Mouse (Mus musculus) embryonic stem cell, embryonic (primary cell): ENCODE results near the gene Rbm28.

Experiments used
- CTCF ChIA-PET, 4 experiments: fragments of 300-600 bp in 2 of 4; fragments of 350-600 bp in 2 of 4; sonication (Branson Sonifier 250); formaldehyde crosslinking; loops; one replicate each; lab custom pipeline; 2022; ENCODE audit warnings: inconsistent platforms in 2 of 4; lab: Charles Lee
- POLR2A ChIA-PET, 4 experiments: fragments of 300-600 bp in 2 of 4; fragments of 350-600 bp in 2 of 4; sonication (Branson Sonifier 250); formaldehyde crosslinking; loops; one replicate each; lab custom pipeline; 2022; ENCODE audit warnings: antibody characterized with exemption in 4 of 4, inconsistent platforms in 1 of 4; lab: Charles Lee

The Rbm28 gene

GRCm38 (mm10) chr6:29082776-29083354 lies 81.9 kb downstream of the Rbm28 start:
- ChIA-PET POLR2A (interaction anchor here in 3 of 4 experiments (0.5 to 1.6 kb wide), 6 partner anchors 10 to 458 kb away, joined by 3 to 8 read pairs (median 4); partner anchors contain the start of gene Rbm28 (in 1 of the 3)), CTCF (interaction anchor here in 3 of 4 experiments (0.8 to 1.6 kb wide), 6 partner anchors 10 to 127 kb away, joined by 3 to 7 read pairs (median 3); partner anchors contain the start of gene Prrt4 (in 1 of the 3))

- POLR2A ChIA-PET = no interaction called here
- CTCF ChIA-PET = interaction anchor here in 1 of 4 experiments (0.8 kb wide), 1 partner anchor 11 kb away, joined by 3 read pairs; no protein-coding TSS in a partner anchor
Observed at GRCm38 (mm10) chr6:29081826-29082363, 82.9 kb downstream of the Rbm28 start.

GRCm38 (mm10) chr6:29079291-29079690 lies 85.5 kb downstream of the Rbm28 start:
- ChIA-PET CTCF (interaction anchor here in 1 of 4 experiments (0.6 kb wide), 2 partner anchors 12 to 43 kb away, joined by 3 to 7 read pairs; no protein-coding TSS in a partner anchor), POLR2A (interaction anchor here in 2 of 4 experiments (1.3 to 1.4 kb wide), 2 partner anchors 9 to 12 kb away, joined by 3 read pairs; no protein-coding TSS in a partner anchor)

GRCm38 (mm10) chr6:29074133-29074469 lies 90.7 kb downstream of the Rbm28 start:
- ChIA-PET POLR2A (interaction anchor here in 1 of 4 experiments (0.7 kb wide), 1 partner anchor 337 kb away, joined by 4 read pairs; no protein-coding TSS in a partner anchor), CTCF (interaction anchor here in 1 of 4 experiments (0.6 kb wide), 1 partner anchor 99 kb away, joined by 3 read pairs; no protein-coding TSS in a partner anchor)
